Mouse (Mus musculus): ENCODE measurements at regions not wholly inside any gene's neighbourhood (a gene's known extent, or its start where the extent isn't known, plus 50 kb on each side); places are given as distances from the start of the nearest gene placed in this dataset.
A peak's percentile ranks its signal among the peaks of the same experiment; 100 is the strongest.

DNA sequence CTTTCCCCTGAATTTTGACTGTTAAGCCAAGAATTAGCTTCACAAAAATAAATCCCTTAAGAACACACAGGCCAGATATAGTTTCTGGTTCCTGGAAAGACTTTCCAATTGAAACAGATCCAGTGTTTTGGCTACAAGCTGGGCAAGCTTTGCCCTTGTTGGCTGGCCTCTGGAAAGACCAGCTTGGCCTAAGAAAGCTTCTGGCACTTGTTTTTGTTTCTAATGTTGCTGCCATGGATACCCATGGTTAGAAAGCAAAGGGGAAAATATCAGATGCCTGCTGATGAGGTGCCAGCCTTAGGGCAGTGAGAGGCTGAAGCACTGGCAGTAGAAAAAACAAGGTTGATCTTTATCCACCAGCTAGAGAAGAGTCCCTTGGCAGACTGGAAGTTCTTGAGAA is 228.2 kb downstream of the Klhl13 start:
- no peak overlapping the region for H3K4me3 ChIP-seq (ENCODE audit: low read depth, low read length)
- no peaks in the 10 kb centered on the region for H3K9me3 ChIP-seq (replicated peaks; ENCODE audit: control insufficient read depth, low read length, poor library complexity, severe bottlenecking)
- no peaks in the 10 kb centered on the region for H3K36me3 ChIP-seq (ENCODE audit: control insufficient read depth, insufficient read depth, low read length)
- no peak for ATAC-seq
- no peak overlapping the region for H3K4me2 ChIP-seq (ENCODE audit: low read length)
- no peaks in the 10 kb centered on the region for H3K27me3 ChIP-seq (ENCODE audit: control insufficient read depth, insufficient read depth, low read depth, low read length)
- H3K4me1 ChIP-seq (ENCODE audit: control insufficient read depth, insufficient read depth, low read length): no peaks in the 10 kb centered on the region
- H3K27ac ChIP-seq (ENCODE audit: low read length): no peak overlapping the region
- H3K9ac ChIP-seq (ENCODE audit: low read depth, low read length): no peak overlapping the region

DNA sequence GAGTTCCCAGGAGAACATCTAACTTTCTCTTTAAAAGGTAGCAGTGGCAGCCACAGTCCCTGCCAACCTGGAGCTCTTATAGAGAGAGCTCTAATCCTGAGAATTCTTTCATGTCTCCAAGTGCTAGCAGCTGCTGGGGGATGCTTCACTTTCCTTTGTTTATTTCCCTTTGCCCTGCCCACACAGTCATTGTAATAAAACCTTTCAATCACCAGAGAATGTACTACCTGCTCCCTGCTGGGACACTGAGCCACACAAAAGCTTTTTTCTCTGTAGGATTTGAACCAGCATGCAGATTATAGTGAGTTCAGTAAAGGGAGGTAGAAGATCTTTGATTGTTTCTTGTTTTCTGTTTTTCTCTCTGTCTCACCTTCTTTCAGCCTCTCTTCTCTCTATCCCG is 269.0 kb downstream of the Klhl13 start:
- no peaks in the 10 kb centered on the region for H3K4me1 ChIP-seq (ENCODE audit: control insufficient read depth, insufficient read depth, low read length)
- H3K27ac ChIP-seq (ENCODE audit: low read length): no peak overlapping the region
- no peak overlapping the region for H3K9ac ChIP-seq (ENCODE audit: low read depth, low read length)
- no peak overlapping the region for H3K4me3 ChIP-seq (ENCODE audit: low read depth, low read length)
- no peaks in the 10 kb centered on the region for H3K27me3 ChIP-seq (ENCODE audit: control insufficient read depth, insufficient read depth, low read depth, low read length)
- WGBS: 24% methylated on average over 1 of the region's 1 CpGs
- H3K4me2 ChIP-seq (ENCODE audit: low read length): no peak overlapping the region
- H3K36me3 ChIP-seq (ENCODE audit: control insufficient read depth, insufficient read depth, low read length): no peaks in the 10 kb centered on the region
- ATAC-seq: no peak
- H3K9me3 ChIP-seq (replicated peaks; ENCODE audit: control insufficient read depth, low read length, poor library complexity, severe bottlenecking): no peaks in the 10 kb centered on the region

DNA sequence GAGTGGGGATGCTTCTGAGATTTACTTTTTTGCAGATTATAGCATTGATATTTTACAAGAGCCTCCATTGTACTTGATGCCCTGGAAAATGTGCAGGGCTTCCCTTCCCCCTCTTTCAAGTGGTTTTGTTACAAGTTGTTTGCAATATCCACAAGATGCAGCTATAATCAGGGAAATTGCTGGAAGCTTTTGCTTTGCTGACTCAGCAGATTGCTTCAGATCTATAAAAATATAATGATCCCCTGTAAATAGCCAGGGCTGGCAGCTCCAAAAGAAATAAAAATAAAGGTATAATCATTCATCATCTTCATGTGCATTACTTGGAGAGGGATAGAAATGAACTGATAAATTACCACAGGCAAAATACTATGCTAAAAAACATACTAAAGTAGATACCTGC is 272.1 kb downstream of the Klhl13 start:
- Histone ChIP-seq H3K4me1 (ENCODE audit: control insufficient read depth, insufficient read depth, low read length) (no peaks in the 10 kb centered on the region), H3K9ac (ENCODE audit: low read depth, low read length) (no peak overlapping the region), H3K27me3 (ENCODE audit: control insufficient read depth, insufficient read depth, low read depth, low read length) (no peaks in the 10 kb centered on the region), H3K4me2 (ENCODE audit: low read length) (no peak overlapping the region), H3K9me3 (replicated peaks; ENCODE audit: control insufficient read depth, low read length, poor library complexity, severe bottlenecking) (no peaks in the 10 kb centered on the region), H3K27ac (ENCODE audit: low read length) (no peak overlapping the region), H3K36me3 (ENCODE audit: control insufficient read depth, insufficient read depth, low read length) (no peaks in the 10 kb centered on the region), H3K4me3 (ENCODE audit: low read depth, low read length) (no peak overlapping the region)
- no peak for ATAC-seq

GRCm38 (mm10) chrX:23066432-23066831 is 298.4 kb downstream of the Klhl13 start:
- Histone ChIP-seq H3K4me2 (ENCODE audit: low read length) (no peak overlapping the region), H3K36me3 (ENCODE audit: control insufficient read depth, insufficient read depth, low read length) (no peaks in the 10 kb centered on the region), H3K4me1 (ENCODE audit: control insufficient read depth, insufficient read depth, low read length) (no peaks in the 10 kb centered on the region), H3K9me3 (replicated peaks; ENCODE audit: control insufficient read depth, low read length, poor library complexity, severe bottlenecking) (no peaks in the 10 kb centered on the region), H3K9ac (ENCODE audit: low read depth, low read length) (no peak overlapping the region), H3K4me3 (ENCODE audit: low read depth, low read length) (no peak overlapping the region), H3K27ac (ENCODE audit: low read length) (no peak overlapping the region), H3K27me3 (ENCODE audit: control insufficient read depth, insufficient read depth, low read depth, low read length) (no peaks in the 10 kb centered on the region)
- ATAC-seq: no peak
- WGBS: 78% methylated on average over 4 of the region's 4 CpGs

DNA sequence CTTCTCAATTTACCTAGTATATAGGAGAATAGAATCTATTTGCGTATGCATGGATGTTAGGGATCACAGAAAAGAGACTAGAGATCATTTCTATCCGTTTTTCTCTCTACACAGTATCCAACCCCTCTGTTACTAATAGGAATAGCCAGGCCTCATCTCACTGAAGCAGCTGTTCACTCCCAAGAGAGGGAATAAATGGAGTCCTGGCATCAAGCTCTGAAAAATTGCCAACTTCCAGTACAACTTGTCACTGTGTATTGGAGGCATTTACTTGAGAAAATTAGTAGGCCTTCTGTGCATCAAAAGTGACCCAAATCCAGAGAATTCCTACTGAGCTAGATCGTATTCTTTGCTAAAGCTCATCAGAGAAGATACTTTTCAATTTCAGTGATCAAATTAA is 337.3 kb downstream of the Klhl13 start:
- Histone ChIP-seq H3K27me3 (ENCODE audit: control insufficient read depth, insufficient read depth, low read depth, low read length) (no peaks in the 10 kb centered on the region), H3K9me3 (replicated peaks; ENCODE audit: control insufficient read depth, low read length, poor library complexity, severe bottlenecking) (no peaks in the 10 kb centered on the region), H3K4me1 (ENCODE audit: control insufficient read depth, insufficient read depth, low read length) (no peaks in the 10 kb centered on the region), H3K36me3 (ENCODE audit: control insufficient read depth, insufficient read depth, low read length) (no peaks in the 10 kb centered on the region), H3K9ac (ENCODE audit: low read depth, low read length) (no peak overlapping the region), H3K27ac (ENCODE audit: low read length) (no peak overlapping the region), H3K4me3 (ENCODE audit: low read depth, low read length) (no peak overlapping the region), H3K4me2 (ENCODE audit: low read length) (no peak overlapping the region)
- WGBS: 62% methylated on average over 3 of the region's 3 CpGs
- ATAC-seq: no peak

- WGBS: 19% methylated on average over 1 of the region's 1 CpGs
- peak; percentile 67; the same call in 1 of the 2 replicates for ATAC-seq
Measured at GRCm38 (mm10) chrX:23015562-23015961, 349.3 kb downstream of the Klhl13 start.

GRCm38 (mm10) chrX:23015118-23015517 is 349.8 kb downstream of the Klhl13 start:
- Histone ChIP-seq H3K27ac (ENCODE audit: low read length) (no peak overlapping the region), H3K36me3 (ENCODE audit: control insufficient read depth, insufficient read depth, low read length) (no peaks in the 10 kb centered on the region), H3K9ac (ENCODE audit: low read depth, low read length) (no peak overlapping the region), H3K9me3 (replicated peaks; ENCODE audit: control insufficient read depth, low read length, poor library complexity, severe bottlenecking) (no peaks in the 10 kb centered on the region), H3K4me1 (ENCODE audit: control insufficient read depth, insufficient read depth, low read length) (no peaks in the 10 kb centered on the region; the same call in 1 of the 2 replicates), H3K27me3 (ENCODE audit: control insufficient read depth, insufficient read depth, low read depth, low read length) (no peaks in the 10 kb centered on the region), H3K4me3 (ENCODE audit: low read depth, low read length) (no peak overlapping the region), H3K4me2 (ENCODE audit: low read length) (no peak overlapping the region)
- WGBS: 80% methylated on average over 1 of the region's 1 CpGs
- no peak for ATAC-seq

More at GRCm38 (mm10) chrX:23015562-23015961, 349.3 kb downstream of the Klhl13 start:
- Histone ChIP-seq H3K27me3 (ENCODE audit: control insufficient read depth, insufficient read depth, low read depth, low read length) (no peaks in the 10 kb centered on the region), H3K4me2 (ENCODE audit: low read length) (no peak overlapping the region), H3K9me3 (replicated peaks; ENCODE audit: control insufficient read depth, low read length, poor library complexity, severe bottlenecking) (no peaks in the 10 kb centered on the region), H3K4me3 (ENCODE audit: low read depth, low read length) (no peak overlapping the region), H3K36me3 (ENCODE audit: control insufficient read depth, insufficient read depth, low read length) (no peaks in the 10 kb centered on the region), H3K27ac (ENCODE audit: low read length) (no peak overlapping the region), H3K4me1 (ENCODE audit: control insufficient read depth, insufficient read depth, low read length) (no peaks in the 10 kb centered on the region; the same call in 1 of the 2 replicates), H3K9ac (ENCODE audit: low read depth, low read length) (no peak overlapping the region)
